In the genomic region with DNA sequence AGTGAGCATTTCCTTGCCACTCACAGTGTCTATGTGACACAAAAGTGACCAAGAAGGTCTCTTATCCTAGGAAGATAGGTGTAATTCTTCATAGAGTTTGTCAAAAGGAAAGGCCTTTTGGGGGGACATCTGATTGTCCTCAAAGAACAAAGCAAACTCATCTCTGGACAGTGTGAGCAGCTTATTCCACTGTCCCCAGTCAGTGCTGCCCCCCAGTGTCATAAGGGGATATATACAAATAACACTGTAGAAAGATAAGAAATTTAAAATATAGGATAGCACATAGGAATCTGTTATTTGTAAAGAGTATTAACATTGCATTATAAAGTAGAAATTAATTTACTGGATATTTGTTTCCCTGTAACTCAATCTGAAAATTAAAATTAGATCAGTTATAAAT, we compare ENCODE assay signal across 13 mouse cellular contexts. TPM values are rescaled to one million over a fixed set of nuclear protein-coding genes. Genes with fewer than 3 reads are reported as not detected.
A peak's percentile ranks its signal among the peaks of the same experiment; 100 is the strongest.
DNase-seq lines count a peak whose midpoint lies in the region; ATAC-seq and TF ChIP-seq lines count a peak whose summit lies in the region.
"Had no signal": no experiment of that assay in that cellular context is flagged by ENCODE, and none has a peak within 500 bp of the region (broad histone marks: within the 10 kb centered on the region; RNA-seq: fewer than 3 reads in every experiment).

No protein-coding gene starts in this region.

- H3K4me3 ChIP-seq in hindbrain, postnatal 0 days (ENCODE audit: low read length) = no peak overlapping the region
- H3K4me3 ChIP-seq: limb, embryonic 10.5 days; megakaryocyte, embryonic 14.5 days had no signal

- no peak overlapping the region for H3K9ac ChIP-seq in hindbrain, postnatal 0 days (replicated peaks; ENCODE audit: low read length)

- peak overlapping the region; percentile 38 for H3K4me2 ChIP-seq in hindbrain, postnatal 0 days (ENCODE audit: low read depth, low read length)

- peak; percentile 5 for DNase-seq in adrenal gland, postnatal 14 days
- no peak for DNase-seq in adrenal gland, postnatal 4 days (ENCODE audit: low spot score in 2 of 2)
- DNase-seq in kidney, postnatal 10 days = peak; percentile 20
- no peak for DNase-seq in kidney, adult 8-10 months
- peak; percentile 20 for DNase-seq in NIH3T3 (ENCODE audit: low read depth)
- DNase-seq in hindbrain, postnatal 0 days (ENCODE audit: low spot score) = peak; percentile 47
- DNase-seq in spleen, postnatal 14 days (ENCODE audit: low spot score in 2 of 2) = no peak
- DNase-seq: B cell, adult 2 months; gastrocnemius, postnatal 36 days had no signal

- TF ChIP-seq CTCF in hindbrain, postnatal 0 days (IDR thresholded peaks at IDR 0.05; ENCODE audit: low read depth) = peak; percentile 51

- ATAC-seq in hindbrain, postnatal 0 days = no peak
- no peak for ATAC-seq in frontal cortex, adult (ENCODE audit: low TSS enrichment)

- H3K36me3 ChIP-seq in hindbrain, postnatal 0 days (ENCODE audit: insufficient read depth, low read length) = no peaks in the 10 kb centered on the region
- H3K36me3 ChIP-seq: limb, embryonic 10.5 days had no signal

- H3K27ac ChIP-seq in hindbrain, postnatal 0 days = no peak overlapping the region
- H3K27ac ChIP-seq: limb, embryonic 10.5 days had no signal

- no peaks in the 10 kb centered on the region; the same call in 1 of the 2 replicates for H3K27me3 ChIP-seq in hindbrain, postnatal 0 days (ENCODE audit: insufficient read depth, low read length)

- no peaks in the 10 kb centered on the region for H3K9me3 ChIP-seq in hindbrain, postnatal 0 days (ENCODE audit: low read length)
- H3K9me3 ChIP-seq: limb, embryonic 10.5 days had no signal

- H3K4me1 ChIP-seq in hindbrain, postnatal 0 days (ENCODE audit: insufficient read depth, low read length) = no peaks in the 10 kb centered on the region
- H3K4me1 ChIP-seq: limb, embryonic 10.5 days; megakaryocyte, embryonic 14.5 days had no signal

RNA-seq across cellular contexts. Expression of a gene that starts 2.9 kb away (rescaled TPM):
- 0.96 and 1.2 TPM in 2 replicates for total RNA-seq in adrenal gland, postnatal 14 days (2021)
- 1 to 10 TPM; 2.1 to 2.5 TPM for total RNA-seq in adrenal gland, postnatal 4 days (2021)
- total RNA-seq in hindbrain, postnatal 0 days (2014; rRNA removed) = 41.3 and 43.1 TPM in 2 replicates
- 89.4 and 92.8 TPM in 2 replicates for polyA plus RNA-seq in hindbrain, postnatal 0 days (2015; fragmentation: Nextera tagmentation; extraction: Ambion mirVana)
- total RNA-seq: gastrocnemius, postnatal 36 days had no signal
- polyA plus RNA-seq: spleen, adult 2 months had no signal

Comparison
In these comparisons a context has a peak if more than half of its experiments do, and no peak if none do; other contexts are left out.
1. DNase-seq: peak in adrenal gland, postnatal 14 days (single experiment), kidney, postnatal 10 days (single experiment), NIH3T3 (single experiment) and hindbrain, postnatal 0 days (single experiment); none in adrenal gland, postnatal 4 days (0 of 2), kidney, adult 8-10 months (0 of 2) and spleen, postnatal 14 days (0 of 2).
2. RNA of a gene that starts 2.9 kb away (total RNA-seq): 41.3 to 43.1 TPM in hindbrain, postnatal 0 days; 2.1 to 2.5 TPM in adrenal gland, postnatal 4 days and 0.96 to 1.2 TPM in adrenal gland, postnatal 14 days; every median in the first group is over 10 times any median in the second.